Mouse (Mus musculus): ENCODE results near the gene Tmem50a.
A peak's percentile ranks its signal among the peaks of the same experiment; 100 is the strongest.

Gene Tmem50a

DNA sequence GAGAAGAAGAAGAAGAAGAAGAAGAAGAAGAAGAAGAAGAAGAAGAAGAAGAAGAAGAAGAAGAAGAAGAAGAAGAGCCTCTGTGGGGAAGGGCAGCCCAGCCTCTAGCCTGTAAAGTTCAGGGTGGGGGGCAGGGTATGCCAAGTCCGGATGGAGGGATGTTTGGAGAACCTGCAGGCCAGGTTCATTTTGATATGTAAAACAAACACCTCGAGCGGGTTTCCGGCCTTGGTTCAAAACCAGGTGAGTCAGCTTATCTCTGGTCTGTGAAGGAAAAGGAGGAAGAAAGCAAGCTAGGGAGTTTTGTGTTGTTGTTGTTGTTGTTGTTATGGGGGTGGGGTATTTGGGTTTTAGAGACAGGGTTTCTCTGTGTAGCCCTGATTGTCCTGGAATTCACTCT lies 43.3 kb downstream of the Tmem50a start:
- no peak for DNase-seq

DNA sequence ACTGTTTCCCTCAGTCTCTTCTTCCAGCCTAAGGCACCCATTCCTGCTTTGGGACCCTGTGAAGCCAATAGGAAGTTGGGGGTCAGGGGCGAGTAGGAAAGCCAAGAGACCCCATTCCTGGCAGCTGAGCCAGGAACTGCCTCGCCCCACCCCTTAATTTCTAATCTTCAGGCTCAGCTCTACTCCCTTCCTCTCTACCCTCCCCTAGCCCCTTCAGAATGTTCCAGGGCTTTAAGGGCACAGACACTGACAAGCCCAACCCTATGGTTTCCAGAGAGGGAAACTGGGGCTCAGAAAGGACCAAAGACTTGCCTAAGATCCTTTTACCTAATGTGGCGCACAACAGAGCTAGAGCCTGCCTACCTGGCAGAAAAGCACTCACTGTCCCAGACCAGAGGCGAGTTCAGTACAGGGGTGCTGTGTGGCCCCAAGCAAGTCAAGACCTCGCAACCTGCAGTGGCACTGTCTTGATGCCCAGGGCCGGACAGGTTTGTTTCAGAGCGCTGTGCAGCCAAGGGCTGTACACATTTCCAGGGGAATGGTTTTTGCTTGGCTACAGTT lies 44.9 kb downstream of the Tmem50a start:
- no peak for DNase-seq

DNA sequence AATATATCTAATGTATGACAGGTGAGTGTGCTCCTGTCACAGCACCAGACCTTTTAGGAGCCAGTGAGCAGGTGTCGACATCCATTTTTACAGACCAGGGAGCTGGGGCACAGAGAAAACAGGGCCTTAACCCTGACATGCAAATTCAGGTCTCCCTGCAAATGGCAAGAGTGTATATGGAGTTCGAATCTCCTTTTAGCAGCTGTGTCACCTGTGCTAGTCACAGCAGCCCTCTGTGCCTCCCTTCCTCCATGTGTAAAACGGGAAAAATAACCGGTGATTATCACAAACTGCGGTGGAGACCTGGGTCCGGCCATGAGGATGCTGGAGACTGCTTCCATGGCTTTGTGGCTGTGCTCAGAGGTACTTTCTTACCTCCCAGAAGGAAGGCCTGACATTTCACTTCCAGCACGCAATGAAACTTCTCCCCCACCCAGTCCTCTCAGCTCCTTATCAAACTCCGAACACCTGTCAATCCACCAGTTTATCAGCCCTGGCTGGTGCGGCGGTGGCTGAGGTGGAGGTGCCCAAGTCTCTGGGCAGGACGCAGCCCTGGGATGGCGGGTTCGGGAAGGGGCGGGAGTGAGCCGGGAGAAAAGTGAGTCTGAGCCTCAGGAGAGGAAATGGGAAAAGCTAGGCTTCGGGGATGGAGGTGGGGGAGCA lies 45.6 kb downstream of the Tmem50a start:
- DNase-seq, result no peak

DNA sequence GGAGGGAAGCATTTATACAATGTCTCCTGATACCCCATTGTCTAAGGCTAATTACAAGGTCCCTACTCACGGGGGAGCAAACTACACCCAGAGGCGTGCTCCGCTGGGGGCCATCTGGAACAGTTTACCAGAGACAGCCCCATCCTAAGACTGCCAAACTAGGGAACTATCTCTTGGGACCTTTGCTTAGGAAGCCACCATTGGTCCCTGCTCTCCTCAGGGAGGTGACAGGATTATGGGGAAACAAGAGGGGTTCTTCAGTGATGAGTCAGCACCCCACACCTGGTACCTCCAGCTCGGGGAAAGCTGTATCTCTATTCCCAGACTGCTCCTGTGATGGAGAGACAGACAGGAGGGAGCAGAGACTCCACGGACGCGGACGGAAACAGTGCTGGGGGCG lies 46.3 kb downstream of the Tmem50a start:
- DNase-seq, result no peak

DNA sequence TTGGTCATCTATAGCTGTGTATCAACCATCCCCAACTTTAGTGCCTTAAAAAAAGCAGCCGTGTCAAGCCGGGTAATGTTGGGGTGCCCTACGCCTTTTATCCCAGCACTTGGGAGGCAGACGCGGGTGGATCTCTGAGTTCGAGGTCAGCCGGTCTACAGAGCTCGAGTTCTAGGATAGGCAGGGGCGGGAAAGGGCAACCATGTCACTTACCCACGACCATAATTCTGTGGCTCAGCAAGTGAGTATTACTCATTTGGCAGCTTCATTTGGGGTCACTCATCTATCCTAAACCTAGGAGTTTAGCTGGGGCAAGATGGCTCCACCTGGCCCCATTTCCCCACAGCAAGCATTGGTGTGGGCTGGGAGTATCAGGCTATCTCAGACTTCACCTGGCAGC lies 46.8 kb downstream of the Tmem50a start:
- DNase-seq, result no peak

DNA sequence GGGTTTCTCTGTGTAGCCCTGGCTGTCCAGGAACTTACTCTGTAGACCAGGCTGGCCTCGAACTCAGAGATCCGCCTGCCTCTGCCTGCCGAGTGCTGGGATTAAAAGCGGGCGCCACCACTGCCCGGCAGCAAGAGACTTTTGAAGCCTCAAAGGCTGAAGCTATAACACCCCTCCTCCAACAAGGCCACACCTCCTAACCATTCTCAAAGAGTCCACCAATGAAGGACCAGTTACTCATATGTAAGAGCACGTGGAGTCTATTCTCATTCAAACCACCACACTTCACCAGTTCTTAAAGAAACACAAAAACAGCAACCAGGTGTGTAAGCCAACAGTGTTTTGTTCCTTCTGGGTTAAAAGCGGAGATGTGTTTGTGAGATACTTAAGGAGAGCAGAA lies 47.2 kb downstream of the Tmem50a start:
- no peak for DNase-seq

DNA sequence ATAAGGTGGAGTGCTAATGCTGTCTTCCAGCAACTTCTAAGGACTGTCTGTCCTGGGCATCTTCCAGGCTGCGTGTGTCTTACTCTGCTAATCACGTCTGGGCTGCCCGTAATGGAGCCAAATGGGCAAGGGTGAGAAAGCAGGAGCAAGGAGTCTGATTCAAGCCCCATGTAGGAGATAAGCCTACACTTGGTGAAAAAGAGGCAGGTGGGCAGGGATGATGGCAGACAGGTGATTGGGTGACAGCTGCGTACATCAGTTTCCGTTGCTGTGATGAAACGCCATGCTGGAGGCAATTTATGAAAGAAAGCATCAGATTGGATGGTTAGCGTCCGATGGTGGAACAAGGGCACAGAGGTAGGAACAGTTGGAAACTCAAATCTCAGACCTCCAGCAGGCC lies 47.6 kb downstream of the Tmem50a start:
- no peak for DNase-seq

DNA sequence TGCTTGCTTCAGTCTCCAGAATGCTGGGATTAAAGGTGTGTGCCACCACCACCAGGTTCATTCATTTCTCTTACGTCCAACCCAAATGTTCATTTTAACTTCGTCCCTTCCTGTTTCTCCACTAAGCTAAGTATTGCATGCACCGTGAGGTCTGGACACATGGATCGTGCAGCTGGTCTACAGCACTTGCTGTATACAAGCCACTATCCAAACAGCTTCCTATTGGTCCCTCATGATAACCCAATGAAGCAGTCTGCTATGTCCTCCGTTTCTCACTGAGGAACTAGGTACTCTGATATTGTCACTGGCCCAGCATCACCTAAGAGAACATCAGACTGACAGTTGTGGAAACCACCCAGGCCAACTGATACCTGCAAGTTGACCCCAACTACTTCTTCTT lies 49.0 kb downstream of the Tmem50a start:
- no peak for DNase-seq

DNA sequence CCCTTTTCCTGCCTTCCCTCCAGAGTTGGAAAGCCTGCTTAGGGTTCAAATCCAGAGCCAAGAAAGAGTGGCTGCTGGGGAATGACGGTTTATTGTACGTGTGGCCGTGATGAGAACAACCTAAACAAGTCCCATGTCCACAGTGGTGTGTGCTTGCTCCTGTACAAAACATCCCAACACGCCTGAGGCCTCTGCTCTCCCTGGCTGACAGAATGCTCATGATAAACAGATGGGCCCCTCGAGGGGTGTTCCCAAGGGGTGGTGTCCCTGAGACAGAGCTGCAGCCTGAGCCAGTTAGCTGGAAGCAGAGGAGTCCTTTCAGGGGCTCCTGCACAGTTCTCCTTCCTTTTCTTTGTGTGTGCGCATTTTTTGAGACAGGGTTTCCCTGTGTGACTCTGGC lies 49.5 kb downstream of the Tmem50a start:
- no peak for DNase-seq

DNA sequence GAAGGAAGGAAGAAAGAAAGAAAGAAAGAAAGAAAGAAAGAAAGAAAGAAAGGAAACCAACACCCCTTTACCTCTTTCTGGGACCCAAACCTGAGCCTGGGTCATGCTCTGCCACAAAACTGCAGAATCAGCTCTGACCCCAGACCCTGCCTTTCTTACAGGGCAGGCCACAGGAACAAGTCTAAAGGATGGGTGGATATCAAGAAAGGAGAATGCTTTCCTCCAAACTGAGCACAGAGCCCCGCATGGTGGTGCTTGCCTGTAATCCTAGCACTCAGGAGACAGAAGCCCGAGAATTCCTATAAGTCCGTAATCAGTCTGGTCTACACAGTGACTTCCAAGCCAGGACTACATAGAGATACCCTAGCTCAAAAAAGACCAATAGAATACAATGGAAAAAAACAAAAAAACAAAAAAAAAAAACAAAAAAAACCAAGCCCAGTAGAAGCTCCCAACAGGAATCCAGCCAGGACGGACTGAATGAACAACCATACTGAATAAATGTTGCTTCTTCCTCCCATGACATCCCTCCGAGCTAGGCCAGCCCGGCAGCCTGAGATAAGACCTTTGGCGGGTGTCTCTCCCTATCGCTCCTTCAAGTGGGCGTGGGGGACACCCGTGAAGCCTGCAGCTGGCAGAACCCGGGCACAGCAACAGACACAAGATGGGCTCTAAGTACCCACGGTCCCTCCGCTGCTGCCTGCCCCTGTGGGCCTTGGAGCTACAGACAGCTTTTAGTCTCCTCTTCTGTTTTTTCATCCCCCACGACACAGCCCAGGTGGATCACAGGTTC lies 50.7 kb downstream of the Tmem50a start, which contains the start of gene Rhd:
Gene Rhd, plus strand, starts transcription at position 600 of the 793 bp plus-strand sequence.
- DNase-seq, result no peak

DNA sequence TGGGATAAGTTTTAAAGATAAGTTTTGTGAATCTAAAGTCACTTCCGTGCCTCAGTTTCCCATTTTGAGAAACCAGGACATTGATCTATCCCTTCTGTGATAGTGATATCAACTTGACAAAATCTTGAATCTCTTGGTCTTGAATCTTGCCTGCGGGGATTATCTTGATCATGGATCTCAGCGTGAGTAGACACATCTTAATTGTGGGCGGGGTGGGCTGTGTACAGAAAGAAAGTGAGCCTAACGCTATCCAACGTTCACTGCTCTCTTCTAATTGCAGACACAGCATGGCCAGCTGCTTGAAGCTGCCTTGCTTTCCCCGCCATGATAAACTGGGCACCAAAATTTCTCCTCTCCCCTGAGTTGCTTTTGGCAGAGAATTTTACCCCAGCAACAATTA lies 51.8 kb downstream of the Tmem50a start:
- no peak for DNase-seq

DNA sequence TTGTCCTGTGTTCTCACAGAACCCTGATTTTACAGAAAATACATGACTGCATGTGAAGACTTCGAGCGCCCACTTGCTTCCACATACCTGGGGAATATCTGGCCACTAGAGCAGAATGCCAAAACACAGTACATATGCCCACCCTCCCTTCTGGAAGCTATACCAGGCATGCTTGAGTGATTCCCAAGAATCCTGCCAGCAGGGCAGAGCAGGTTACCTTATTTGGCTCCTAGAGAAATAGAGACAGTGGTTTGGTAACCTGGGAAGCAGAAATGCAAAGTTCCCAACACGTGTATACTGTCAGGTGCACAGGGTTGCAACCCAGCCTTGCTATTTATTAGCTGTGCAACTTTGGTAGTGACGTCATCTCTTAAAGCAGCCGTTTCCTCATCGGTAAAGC lies 52.9 kb downstream of the Tmem50a start:
- peak; percentile 18 for DNase-seq

DNA sequence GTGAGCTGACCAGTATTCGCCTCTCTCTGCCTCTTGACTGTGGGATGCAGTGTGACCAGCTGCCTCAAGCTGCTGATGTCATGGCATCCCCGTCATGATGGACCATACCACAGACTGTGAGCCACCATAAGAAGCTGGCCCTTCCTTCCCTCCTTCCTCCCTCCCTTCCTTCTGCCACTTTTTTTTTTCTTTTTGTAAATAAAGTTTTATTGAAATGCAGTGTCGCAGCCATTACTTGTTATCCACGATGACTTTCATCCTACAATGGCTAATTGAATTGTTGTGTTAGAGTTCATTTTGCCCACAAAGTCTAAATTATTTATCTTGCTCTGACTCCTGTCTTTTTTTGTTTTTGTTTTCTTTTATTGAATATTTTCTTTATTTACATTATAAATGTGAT lies 56.3 kb downstream of the Tmem50a start:
- no peak for DNase-seq

DNA sequence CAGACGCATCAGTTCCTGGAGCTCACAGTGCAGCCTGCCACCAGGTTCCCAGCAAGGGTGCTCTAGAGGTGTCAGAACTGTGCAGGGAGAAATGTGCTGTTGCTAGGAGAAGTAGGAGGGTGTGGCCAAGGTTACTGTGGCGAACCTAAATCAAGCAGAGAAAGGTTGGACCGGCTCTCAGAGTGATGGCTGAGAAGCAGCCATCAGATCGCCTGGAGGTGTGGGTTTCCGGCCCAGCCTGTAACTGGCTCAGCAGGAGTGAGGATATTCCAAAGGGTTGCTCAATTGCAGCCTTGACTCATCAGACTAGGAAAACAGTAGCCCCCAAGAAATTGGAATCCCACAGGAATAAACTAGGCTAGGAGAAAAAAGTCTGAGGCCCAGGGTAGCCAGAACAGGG lies 58.3 kb downstream of the Tmem50a start:
- no peak for DNase-seq

DNA sequence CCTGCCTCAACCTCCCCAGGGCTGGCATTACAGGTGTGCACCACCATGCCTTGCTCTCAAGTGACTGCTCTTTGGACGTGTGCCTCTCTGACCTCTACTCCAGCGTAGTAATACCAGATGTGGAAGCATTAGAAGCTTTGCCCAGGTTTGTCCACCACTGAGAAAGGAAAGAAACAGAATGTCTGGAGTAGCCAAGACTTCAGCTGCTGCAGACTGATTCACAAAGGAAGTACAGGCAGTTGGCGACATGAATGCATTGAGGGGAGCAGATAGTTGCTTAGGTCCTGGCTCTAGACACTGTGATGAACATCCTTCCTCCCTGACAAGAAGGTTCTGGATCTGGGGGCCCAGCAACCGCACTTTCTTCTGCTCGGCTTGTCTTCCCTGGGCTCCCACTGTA lies 58.8 kb downstream of the Tmem50a start:
- no peak for DNase-seq

DNA sequence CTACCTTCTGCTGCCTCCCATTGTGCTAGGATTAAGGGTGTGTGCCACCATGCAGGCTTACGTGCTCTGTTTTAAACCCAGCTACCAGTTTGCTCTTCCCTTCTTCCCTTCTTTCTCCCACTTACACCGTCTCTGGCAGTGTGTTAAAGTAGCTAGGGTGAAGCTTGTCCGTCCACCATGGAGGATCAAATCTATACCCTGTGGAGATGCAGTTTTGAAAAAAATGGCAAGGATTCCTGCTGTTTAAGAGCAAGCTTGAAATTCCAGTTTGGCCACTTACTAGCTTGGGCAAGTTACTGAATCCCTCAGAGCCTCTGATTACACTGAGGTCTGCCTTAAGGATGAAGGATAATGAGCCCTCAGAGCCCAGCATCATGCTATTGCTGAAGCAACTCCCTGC lies 59.5 kb downstream of the Tmem50a start:
- DNase-seq, result no peak

DNA sequence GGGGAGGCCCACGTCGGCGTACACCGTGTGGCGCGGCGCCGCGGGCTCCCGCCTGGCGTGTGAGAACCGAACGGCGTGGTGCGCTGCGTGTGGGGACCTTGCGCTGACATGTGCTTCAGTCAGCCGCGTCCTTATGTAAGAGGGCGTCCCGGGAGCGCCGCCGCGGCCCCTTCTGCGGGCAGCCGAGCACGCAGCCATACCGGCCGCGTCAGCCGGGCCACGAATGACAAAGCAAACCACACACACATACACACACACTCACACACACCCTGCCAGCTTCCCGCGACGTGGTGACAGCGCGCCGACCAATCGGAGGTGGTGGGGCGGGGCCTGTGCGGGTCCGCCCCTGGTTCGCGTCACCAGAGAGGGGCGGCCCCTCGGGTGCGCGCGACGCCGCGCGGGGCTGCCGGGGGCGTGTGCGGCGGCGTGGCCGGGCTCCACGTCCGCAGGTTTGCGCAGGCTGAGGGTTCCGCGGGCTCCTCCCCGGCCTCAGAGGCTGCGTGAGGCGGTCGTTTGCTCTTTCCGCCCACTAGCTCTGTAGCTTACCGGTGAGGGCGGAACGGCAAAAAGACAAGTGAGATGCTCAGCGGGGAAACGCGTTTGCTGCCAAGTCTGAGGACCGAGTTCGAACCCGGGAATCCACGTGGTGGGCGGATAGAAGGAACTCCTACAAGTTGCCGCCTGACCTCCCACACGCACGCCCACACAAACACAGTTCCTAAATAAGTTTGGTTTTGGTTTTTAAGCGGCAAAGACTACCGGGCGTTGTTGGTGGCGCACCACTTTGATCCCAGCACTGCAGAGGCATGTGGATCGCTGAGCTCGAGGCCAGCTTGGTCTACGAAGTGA lies 61.0 kb downstream of the Tmem50a start:
- DNase-seq, result peak; percentile 96

DNA sequence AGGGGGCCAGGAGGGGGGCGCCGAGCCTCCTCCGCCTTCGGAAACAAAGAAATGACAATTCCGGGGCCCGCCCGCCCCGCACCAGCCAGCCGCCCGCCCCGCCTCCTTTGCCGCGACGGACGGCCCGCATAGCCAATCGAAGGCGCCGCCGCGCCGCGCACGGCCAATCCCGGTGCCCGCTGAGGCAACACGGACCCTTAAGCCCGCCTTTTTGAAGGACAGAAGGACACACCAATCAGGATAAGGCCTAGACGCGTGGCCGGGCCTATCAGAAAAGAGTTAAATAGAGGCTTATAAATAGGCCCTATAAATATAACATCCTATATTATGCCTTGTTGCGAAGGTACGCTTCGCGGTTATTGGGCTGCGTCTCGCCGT lies 61.6 kb downstream of the Tmem50a start, which contains the start of gene Maco1:
Gene Maco1, minus strand, starts transcription at position 87 of the 378 bp plus-strand sequence.
- peak; percentile 100 for DNase-seq

DNA sequence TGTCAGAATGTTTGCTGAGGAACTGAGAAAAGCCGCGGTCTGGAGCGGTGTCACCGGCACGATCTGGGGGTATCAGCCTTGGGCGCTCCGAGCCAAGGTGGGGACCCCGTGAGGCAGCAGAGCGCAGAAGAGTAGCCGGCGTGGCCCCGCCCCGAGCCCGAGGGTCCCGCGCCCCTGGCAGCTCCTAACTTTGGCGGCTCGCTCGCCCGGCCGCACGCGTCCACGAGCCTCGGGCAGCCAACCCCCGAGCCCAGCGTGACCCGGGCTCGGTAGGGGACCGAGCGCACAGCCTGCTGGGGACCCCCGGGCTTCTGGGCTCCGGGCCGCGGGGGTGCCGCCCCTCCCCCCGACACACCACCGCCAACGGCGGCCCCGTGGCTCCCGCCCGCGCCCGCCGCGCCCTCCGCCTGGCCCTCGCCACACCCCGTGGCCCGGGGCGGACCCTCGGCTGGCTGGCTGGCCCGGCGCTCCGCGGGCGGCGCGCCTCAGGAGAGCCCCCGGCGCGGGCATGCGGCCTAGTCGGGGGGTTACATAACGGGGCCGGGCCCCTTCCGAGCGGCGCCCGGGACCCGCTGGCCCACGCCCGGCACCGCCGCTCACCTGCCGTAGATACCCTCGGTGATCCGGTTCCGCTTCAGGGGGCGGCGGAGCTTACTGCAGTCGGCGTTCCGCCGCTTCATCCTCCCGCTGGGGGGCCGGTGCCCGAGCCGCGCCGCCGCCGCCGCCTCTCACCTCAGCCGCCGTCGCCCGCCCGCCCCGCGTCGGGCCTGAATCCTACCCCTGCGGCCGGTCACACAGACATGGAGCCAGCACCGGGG lies 62.2 kb downstream of the Tmem50a start:
- no peak for DNase-seq

DNA sequence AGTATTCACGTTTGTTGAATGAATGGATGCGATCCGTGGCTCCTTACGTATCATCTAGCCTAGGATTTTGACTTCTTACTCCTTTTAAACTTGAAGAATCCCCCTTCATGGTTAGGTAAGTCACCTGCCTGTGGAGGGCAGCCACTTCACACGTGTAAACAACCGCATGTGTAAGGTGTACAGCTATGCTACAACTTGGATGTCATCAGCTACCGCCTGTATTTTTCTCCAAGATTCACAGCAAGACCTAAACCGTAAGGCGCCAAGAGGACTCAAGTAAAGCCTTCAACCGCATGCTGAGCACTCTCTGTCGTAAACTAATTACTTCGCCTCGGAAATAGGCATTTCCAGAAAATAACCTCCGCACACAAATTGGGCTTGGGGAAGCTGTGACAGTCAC lies 62.9 kb downstream of the Tmem50a start:
- DNase-seq, result peak; percentile 18

DNA sequence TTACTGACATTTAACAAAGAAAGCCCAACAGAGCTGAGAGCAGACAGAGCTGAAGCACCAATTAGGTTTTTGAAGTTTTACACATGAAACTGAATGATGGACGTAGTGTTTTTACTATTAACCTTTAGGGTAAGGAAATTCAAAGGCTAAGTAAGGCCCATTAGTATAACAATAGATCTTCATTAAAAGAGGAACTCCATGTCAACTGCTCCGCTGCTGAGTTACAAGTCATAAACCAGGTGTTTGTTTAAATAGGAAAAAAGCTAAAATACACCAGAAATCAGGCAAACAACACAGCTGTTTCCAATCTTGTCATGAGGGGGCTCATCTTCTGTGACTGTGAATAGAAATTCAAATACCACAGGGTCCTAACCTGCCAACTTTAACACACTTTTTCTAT lies 63.6 kb downstream of the Tmem50a start:
- DNase-seq, result no peak

DNA sequence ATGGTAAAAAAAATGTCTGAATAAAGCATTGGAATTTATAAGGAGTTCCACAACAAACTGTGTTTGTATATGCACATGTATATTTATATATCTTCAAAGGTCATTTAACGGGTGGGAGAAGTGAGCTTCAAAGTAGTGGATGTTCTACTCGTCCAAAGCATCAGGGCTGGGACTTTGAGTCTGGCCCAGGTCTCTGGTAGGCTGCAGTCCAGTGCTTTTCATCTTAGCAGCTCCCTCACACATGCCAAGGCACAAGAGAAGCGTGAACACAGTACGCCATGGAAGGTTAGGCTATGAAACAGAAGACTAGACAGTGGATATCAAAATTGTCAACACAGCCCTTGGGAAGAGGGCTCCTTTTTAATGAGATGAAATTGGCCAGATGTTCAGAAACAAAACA lies 64.3 kb downstream of the Tmem50a start:
- DNase-seq, result no peak
